Mouse (Mus musculus): ENCODE data around the gene Spice1. TPM values are rescaled to one million over a fixed set of nuclear protein-coding genes. Genes with fewer than 3 reads are reported as not detected.
A peak's percentile ranks its signal among the peaks of the same experiment; 100 is the strongest.

Spice1 gene
- total RNA-seq, 2 experiments from 2014 or later: 4.8 to 6.2 TPM

DNA sequence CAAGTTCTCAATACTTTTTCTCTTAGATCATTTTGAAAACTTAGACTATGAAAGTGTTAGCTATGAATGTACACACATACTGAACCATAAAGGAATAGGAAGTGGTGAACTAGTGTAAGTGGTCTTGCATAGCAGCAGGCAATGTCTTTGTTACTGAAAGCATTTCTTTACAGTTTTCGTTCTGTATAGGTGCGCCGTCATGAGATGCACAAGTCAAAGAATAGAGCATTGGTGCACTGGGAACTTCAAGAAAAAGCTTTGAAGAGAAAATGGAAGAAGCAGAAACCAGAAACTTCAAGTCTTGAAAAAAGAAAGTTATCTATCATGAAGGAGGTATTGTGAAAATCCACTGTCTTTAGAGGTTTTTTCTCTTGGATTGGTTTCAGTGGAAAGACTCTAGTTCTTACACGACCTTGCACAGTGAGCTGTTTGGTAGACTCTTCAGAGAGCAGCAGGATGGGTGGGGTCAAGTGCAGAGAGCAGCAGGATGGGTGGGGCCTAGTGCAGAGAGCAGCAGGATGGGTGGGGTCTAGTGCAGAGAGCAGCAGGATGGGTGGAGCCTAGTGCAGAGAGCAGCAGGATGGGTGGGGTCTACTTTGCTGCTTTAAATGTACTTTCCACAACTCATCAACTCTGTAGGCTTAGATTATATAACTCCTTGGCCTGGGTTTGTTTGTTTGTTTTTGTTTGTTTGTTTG lies 10.8 kb downstream of the Spice1 start:
- intact Hi-C loops (cut with DNase I; ENCODE audit: low total_unique reads): no loop called here
- DNase-seq: no peak

DNA sequence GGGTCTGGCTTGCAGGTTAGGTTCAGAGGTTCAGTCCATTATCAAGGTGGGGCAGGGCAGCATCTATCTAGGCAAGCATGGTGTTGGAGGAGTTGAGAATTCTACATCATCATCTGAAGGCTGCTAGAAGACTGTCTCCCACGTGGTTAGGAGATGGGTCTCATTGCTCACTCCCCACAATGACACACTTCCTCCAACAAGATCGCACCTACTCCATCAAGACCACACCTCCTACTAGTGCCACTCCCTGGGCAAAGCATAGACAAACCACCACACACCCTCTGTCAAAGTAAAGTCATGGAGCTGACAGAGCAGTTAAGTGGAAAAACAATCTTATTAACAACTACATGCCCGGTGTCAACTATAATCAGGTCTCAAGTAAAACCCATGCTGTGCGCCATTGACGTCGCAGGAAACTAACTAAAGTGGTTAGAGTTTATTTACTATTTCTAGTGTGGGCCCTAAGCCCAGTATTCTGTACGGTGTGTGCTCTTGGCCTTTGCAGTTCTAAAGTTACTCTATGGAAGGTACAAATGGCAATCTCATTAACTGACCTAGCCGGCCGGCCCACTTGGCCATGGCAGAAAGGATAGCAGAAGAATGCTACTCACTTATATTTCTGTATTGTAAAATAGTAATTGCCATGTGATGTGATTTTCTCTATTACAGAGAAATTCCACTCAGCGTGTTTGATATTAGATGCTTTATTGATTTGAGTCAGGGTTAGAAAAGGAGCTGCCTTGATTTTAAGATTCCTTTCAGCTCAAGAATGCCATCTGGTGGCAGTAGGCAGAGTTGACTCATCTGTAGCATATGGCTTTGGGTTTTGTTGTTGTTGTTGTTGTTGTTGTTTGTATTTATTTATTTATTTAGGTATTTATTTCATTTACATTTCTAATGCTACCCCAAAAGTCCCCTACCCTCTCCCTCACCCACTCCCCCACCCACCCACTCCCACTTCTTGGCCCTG lies 15.3 kb downstream of the Spice1 start:
- DNase-seq: no peak

GRCm38 (mm10) chr16:44365522-44365921 lies 18.6 kb downstream of the Spice1 start:
- intact Hi-C loops (cut with DNase I; ENCODE audit: low total_unique reads): loop anchor here (10.0 kb wide), 1 partner anchor 61 kb away; no protein-coding TSS in a partner anchor
- no peak for DNase-seq

More for the DNA sequence above, 15.3 kb downstream of the Spice1 start:
- intact Hi-C loops (cut with DNase I; ENCODE audit: low total_unique reads): loop anchor here (2.0 to 10.0 kb wide), 2 partner anchors 57 to 119 kb away; no protein-coding TSS in a partner anchor

GRCm38 (mm10) chr16:44375459-44375858 lies 28.5 kb downstream of the Spice1 start:
- no peak for DNase-seq
- intact Hi-C loops (cut with DNase I; ENCODE audit: low total_unique reads): no loop called here

DNA sequence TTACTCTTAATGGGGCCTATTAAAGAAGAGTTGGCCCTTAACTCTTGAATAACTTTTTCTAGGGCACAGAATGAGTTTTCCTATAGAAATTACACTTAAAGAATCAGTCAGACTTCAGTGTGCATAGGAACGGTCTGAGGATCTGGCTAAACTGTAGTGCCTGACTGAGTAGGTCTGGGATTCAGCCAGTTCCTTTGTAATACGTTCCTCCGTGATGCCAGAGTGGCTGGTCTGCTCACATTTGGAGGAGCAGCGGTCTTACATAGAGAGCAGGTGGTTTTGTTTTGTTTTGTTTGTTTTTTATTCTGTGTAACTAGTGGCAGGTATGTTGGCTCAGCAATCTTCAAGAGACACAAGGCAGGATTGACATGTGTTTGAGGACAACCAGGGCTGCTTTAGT lies 33.1 kb downstream of the Spice1 start:
- intact Hi-C loops (cut with DNase I; ENCODE audit: low total_unique reads): no loop called here
- no peak for DNase-seq

DNA sequence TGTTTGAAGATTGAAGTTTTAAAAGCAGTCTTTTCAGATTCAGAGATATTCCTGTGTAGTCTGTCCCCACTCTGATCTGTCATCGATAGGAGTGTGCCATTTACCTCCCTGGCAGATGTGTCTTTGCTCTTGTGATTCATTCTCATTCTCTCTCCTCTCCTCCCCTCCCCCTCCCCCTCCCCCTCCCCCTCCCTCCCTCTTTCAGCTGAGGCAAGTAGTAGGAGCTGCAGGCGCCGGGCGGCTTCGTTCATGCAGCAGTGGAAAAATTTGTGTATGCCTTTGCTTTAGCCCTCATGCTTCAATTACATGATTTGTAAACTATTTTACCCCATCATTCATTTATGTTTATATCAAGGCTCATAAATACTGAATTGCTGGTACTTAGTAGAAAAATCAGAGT lies 34.7 kb downstream of the Spice1 start:
- DNase-seq: no peak

DNA sequence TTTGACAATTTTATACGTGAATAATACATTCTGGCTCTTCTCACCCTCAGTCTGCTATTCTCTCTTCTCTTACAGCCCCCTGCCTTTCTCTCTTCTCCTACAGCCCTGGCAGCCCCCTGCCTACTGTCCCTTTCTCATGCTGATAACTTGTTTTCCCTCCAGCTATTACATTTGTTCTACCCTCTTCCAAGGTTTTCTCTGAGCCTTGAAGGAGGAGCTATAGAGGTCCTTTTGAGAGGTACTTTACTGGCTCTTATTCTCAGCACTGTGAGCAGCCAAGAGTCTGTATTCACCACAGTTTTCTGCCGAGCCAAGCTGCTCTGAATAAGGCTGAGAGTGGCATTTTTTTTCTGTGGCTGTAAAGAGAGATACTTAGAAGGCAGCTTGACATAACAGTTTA lies 36.6 kb downstream of the Spice1 start:
- intact Hi-C loops (cut with DNase I; ENCODE audit: low total_unique reads): no loop called here
- DNase-seq: no peak

More for the DNA sequence above, 34.7 kb downstream of the Spice1 start:
- intact Hi-C loops (cut with DNase I; ENCODE audit: low total_unique reads): no loop called here

GRCm38 (mm10) chr16:44384251-44384650 lies 37.3 kb downstream of the Spice1 start:
- no peak for DNase-seq
- intact Hi-C loops (cut with DNase I; ENCODE audit: low total_unique reads): no loop called here

DNA sequence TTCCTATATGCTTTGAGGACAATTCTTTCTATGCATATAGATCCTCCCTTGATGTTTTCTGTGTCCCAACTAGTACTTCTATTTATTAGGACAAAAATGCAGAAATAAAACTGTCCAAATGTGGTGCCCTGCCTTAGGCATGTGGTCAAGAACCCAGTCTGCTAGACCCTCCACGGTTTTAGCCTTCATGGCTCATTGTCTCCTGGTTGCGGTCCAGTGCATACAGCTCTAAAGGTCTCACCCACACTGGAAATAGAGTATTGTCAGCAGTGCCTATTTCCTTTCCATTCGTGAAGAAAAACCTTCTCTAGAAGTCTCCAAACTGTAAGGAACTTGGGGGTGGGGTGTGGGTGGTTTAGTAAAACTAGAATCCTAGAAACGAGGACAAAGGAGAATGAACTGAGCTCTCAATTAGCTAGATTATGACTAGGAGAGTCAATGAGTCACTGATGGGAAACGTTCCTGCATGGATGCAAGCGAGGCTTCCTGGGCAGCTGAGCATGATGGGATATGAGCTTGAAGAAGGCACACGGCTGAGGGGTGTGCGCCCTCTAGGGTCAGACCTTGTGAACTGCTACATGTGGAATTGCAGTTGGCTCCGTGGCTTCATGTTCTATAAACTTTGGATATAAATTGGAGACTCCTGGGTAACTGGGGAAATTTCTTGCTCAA lies 45.1 kb downstream of the Spice1 start:
- intact Hi-C loops (cut with DNase I; ENCODE audit: low total_unique reads): no loop called here
- DNase-seq: peak; percentile 36

DNA sequence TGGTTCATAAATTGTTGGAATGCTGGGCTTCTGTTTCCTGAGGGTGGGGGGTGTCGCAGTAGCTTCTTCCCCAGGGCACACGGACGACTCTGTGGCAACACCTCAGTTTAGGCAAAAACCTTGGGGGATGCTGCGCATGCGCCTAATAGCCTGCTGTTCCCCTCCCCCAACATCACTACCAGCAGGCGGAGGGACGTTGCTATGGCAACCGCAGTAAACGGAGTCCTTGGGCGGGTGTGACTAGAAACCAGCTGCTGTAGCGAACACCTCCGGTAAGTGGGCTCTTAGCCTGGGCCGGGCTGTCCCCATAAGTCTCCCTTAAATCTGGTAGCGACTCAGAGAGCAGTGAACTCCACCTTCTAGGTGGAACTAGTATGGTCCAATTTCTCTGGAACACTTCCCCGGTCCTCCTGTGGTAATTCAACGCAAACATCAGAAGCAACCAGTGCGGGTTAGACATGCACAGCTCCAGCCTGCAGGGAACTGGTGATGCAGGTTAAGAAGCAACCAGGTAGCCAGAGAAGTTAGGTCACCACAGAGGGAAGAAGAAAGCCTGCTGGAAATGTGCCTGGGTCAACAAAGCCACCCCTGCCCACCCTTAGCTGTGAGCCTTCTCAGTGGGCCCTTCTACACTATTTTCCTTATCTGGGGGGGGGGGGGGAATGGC lies 47.8 kb downstream of the Spice1 start, which contains the start of gene Cfap44:
TSS of gene Cfap44 (plus strand) at position 220 of the 667 bp plus-strand sequence.
- intact Hi-C loops (cut with DNase I; ENCODE audit: low total_unique reads): no loop called here
- peak; percentile 60 for DNase-seq

GRCm38 (mm10) chr16:44404933-44405332 lies 58.0 kb downstream of the Spice1 start:
- DNase-seq: no peak
- intact Hi-C loops (cut with DNase I; ENCODE audit: low total_unique reads): no loop called here

DNA sequence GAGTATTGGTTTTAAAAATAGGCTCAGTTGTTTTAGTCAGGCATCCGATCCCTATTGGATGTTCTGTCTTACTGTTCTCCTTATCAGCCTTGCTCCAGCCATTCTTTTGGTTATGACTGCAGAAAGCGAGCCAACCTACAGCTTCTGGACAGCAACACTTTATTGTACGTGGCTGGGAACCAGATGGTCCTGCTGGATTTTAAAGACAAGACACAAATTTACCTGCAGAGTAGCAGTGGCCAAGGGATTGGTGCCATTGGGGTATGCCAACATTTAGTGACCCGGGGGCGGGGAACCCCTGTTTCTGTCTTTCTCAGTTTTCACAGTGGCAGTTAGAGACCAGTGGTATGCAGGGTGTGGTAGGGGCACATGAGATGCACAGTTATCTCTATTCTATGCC lies 60.3 kb downstream of the Spice1 start:
- intact Hi-C loops (cut with DNase I; ENCODE audit: low total_unique reads): no loop called here

DNA sequence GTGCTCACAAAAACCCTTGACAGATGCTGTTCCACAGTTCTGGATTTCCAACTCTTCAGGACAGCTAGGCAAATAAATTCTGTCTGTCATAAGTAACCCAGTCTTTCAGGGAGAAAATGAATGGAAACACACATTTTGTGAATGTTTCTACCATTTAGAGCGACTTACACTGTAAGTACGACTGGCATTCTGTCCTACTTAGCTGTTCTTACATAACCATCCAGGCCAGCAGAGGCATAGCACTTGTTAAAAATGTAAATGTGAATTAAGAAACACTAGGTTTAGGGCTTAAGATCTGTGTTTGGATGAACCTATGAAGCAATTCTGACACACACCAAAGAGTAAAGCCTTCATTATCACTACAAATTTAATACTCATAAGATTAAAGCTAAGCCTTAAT lies 61.4 kb downstream of the Spice1 start:
- intact Hi-C loops (cut with DNase I; ENCODE audit: low total_unique reads): no loop called here
- no peak for DNase-seq

More for the DNA sequence above, 60.3 kb downstream of the Spice1 start:
- DNase-seq: no peak

DNA sequence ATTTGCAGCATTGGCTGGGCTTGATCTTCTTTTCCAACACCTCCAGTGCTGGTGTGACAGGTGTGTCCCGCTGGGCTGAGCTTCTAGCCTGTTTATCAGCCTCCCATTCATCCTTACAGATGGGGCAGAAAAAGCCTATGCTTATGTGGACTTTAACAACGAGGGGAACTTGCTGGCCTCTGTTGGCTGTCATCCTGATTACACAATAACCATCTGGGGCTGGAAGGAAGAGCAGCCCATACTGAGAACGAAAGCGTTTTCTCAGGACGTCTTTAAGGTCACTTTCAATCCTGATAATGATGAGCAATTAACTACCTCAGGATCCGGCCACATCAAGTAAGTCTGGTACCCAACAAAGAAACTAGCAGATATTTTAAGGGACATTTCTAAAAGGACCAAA lies 63.3 kb downstream of the Spice1 start:
- intact Hi-C loops (cut with DNase I; ENCODE audit: low total_unique reads): no loop called here
- no peak for DNase-seq

DNA sequence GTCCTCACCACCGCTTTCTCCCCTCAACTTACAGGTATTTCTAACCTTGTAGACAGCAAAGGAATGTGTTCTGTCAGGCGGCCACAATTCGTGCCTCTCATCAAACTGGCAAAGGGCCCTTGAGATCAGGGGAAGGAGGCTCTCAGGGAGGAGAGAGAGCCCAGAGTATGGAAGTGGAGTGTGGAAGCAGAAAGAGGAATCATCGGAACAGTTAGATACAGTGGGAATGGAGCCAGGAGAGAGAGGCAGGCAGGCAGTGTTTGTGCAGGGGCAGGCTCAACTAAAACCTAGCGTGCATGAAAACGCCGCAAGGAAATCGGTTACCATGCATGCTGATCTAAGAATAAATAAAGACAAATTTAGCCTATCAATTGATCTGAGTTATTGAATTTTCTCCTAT lies 70.7 kb downstream of the Spice1 start:
- intact Hi-C loops (cut with DNase I; ENCODE audit: low total_unique reads): no loop called here
- no peak for DNase-seq

- intact Hi-C loops (cut with DNase I; ENCODE audit: low total_unique reads): no loop called here
- DNase-seq: no peak
Observed at GRCm38 (mm10) chr16:44421735-44422134, 74.8 kb downstream of the Spice1 start.

GRCm38 (mm10) chr16:44423499-44423898 lies 76.6 kb downstream of the Spice1 start:
- intact Hi-C loops (cut with DNase I; ENCODE audit: low total_unique reads): no loop called here
- DNase-seq: no peak

- no peak for DNase-seq
- intact Hi-C loops (cut with DNase I; ENCODE audit: low total_unique reads): no loop called here
Observed at GRCm38 (mm10) chr16:44428456-44428855, 81.5 kb downstream of the Spice1 start.

- intact Hi-C loops (cut with DNase I; ENCODE audit: low total_unique reads): no loop called here
- no peak for DNase-seq
Observed at GRCm38 (mm10) chr16:44430021-44430420, 83.1 kb downstream of the Spice1 start.
